Mouse (Mus musculus) layer of hippocampus, postnatal 36 days (tissue): ENCODE data around the gene Apol11b. TPM values are rescaled to one million over a fixed set of nuclear protein-coding genes. Genes with fewer than 3 reads are reported as not detected.
"Not testable (repeated sequence)": the region's sequence is repeated elsewhere in the genome, so short reads cannot be mapped to it uniquely, and the experiment has no call there.

Source experiments
- DNase-seq, 2 experiments: peaks; one replicate each; pipeline ENCODE4 v3.0.0; 2022
- total RNA-seq, 2 experiments: library from RNA; stranded (reverse); gene quantifications; 2 replicates each; pipeline ENCODE4 v1.2.3; 2021

The Apol11b gene
- not detected for total RNA-seq

GRCm38 (mm10) chr15:77643176-77643575 lies at the start of gene Apol11b:
Apol11b (minus strand) TSS chr15:77643286.
- DNase-seq: not testable (repeated sequence)

GRCm38 (mm10) chr15:77691532-77692311 lies 48.6 kb upstream of the Apol11b start:
- not testable (repeated sequence) for DNase-seq

- peak; percentile 10 to 15 for DNase-seq
Observed at GRCm38 (mm10) chr15:77683944-77684343, 40.9 kb upstream of the Apol11b start.

- not testable (repeated sequence) for DNase-seq
Observed at GRCm38 (mm10) chr15:77674081-77674480, 31.0 kb upstream of the Apol11b start.

- not testable (repeated sequence) for DNase-seq
Observed at GRCm38 (mm10) chr15:77661841-77662240, 18.8 kb upstream of the Apol11b start.

- not testable (repeated sequence) for DNase-seq
Observed at GRCm38 (mm10) chr15:77659773-77660172, 16.7 kb upstream of the Apol11b start.

GRCm38 (mm10) chr15:77651143-77651542 lies 8.1 kb upstream of the Apol11b start:
- DNase-seq: not testable (repeated sequence)

- DNase-seq: not testable (repeated sequence)
Observed at GRCm38 (mm10) chr15:77629822-77630221, 13.3 kb downstream of the Apol11b start.

GRCm38 (mm10) chr15:77628647-77629046 lies 14.4 kb downstream of the Apol11b start:
- DNase-seq: not testable (repeated sequence)

GRCm38 (mm10) chr15:77626471-77626870 lies 16.6 kb downstream of the Apol11b start:
- DNase-seq: not testable (repeated sequence)

- no peak for DNase-seq
Observed at GRCm38 (mm10) chr15:77624710-77625109, 18.4 kb downstream of the Apol11b start.

GRCm38 (mm10) chr15:77606069-77606468 lies 37.0 kb downstream of the Apol11b start:
- no peak for DNase-seq

GRCm38 (mm10) chr15:77598958-77599357 lies 44.1 kb downstream of the Apol11b start, which contains the start of gene Gm36245:
Gm36245 (plus strand) TSS chr15:77599258.
- no peak for DNase-seq

GRCm38 (mm10) chr15:77598429-77598828 lies 44.7 kb downstream of the Apol11b start:
- DNase-seq: no peak

- no peak for DNase-seq
Observed at GRCm38 (mm10) chr15:77595961-77596360, 47.1 kb downstream of the Apol11b start, which contains the start of gene Apol10b. Apol10b (minus strand) TSS chr15:77596125.

- no peak for DNase-seq
Observed at GRCm38 (mm10) chr15:77593557-77593956, 49.5 kb downstream of the Apol11b start.

GRCm38 (mm10) chr15:77590881-77591280 lies 52.2 kb downstream of the Apol11b start:
- DNase-seq: no peak

- no peak for DNase-seq
Observed at GRCm38 (mm10) chr15:77588981-77589380, 54.1 kb downstream of the Apol11b start.

GRCm38 (mm10) chr15:77587026-77587425 lies 56.1 kb downstream of the Apol11b start:
- DNase-seq: no peak

Other genes with a start within 250 kb of the Apol11b start
- gene Apol7a, start 244.2 kb downstream of the Apol11b start, total RNA-seq: under 1 TPM in 1 of 2 experiments, not detected in 1; 0.15 TPM
- not detected for gene Apol9a, start 232.2 kb downstream of the Apol11b start, total RNA-seq
- gene Apol7b, start 195.8 kb downstream of the Apol11b start, total RNA-seq: not detected
- not detected for gene Apol10a, start 166.2 kb downstream of the Apol11b start, total RNA-seq
- not detected for gene Apol11a, start 135.0 kb downstream of the Apol11b start, total RNA-seq
- gene Apol7c, start 110.0 kb downstream of the Apol11b start, total RNA-seq: not detected
- gene 1700025B11Rik, start 81.4 kb downstream of the Apol11b start, total RNA-seq: not detected
- gene Apol10b, start 47.2 kb downstream of the Apol11b start, total RNA-seq: under 1 TPM; 0.20 to 0.38 TPM
- not detected for gene Gm36245, start 44.0 kb downstream of the Apol11b start, total RNA-seq
- gene Apol7e, start 55.6 kb upstream of the Apol11b start, total RNA-seq: not detected
- not detected for gene Apol9b, start 85.8 kb upstream of the Apol11b start, total RNA-seq
- gene Apol8, start 113.7 kb upstream of the Apol11b start, total RNA-seq: 1 to 10 TPM; 4.0 to 6.7 TPM
- gene Myh9, start 198.9 kb upstream of the Apol11b start, total RNA-seq: 100 to 1,000 TPM in 1 of 2 experiments, 10 to 100 TPM in 1; 92.4 to 103 TPM